22 mouse cellular contexts compared by ENCODE assay signal in the genomic region with DNA sequence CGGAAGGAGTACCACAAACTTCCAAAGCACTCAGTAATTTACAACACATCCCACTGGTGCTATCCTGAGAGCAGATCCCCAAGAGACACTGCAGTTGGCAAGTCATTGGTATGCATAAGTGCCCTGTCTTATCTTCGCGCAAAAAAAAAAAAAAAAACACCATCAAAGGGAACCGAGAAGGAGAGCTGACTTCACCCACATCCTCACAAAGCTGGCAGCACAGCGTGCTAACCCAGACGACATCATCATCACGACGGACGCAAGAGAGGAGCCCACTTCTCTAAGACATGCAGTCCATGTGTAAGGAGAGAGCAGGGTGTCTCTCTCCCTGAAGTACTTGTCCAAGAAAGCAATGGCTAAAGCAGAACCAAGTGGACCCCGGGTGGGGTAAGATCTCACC.
DNase-seq lines count a peak whose midpoint lies in the region; ATAC-seq and TF ChIP-seq lines count a peak whose summit lies in the region.
"Had no signal": no experiment of that assay in that cellular context is flagged by ENCODE, and none has a peak within 500 bp of the region (broad histone marks: within the 10 kb centered on the region; RNA-seq: fewer than 3 reads in every experiment).

No protein-coding gene starts in this region.

- H3K27ac ChIP-seq in thymus, adult 2 months (ENCODE audit: control insufficient read depth, insufficient read depth, low read length): no peak overlapping the region
- no peak overlapping the region for H3K27ac ChIP-seq in kidney, adult 2 months (ENCODE audit: insufficient read depth, low read depth, low read length)
- H3K27ac ChIP-seq: embryonic facial prominence, embryonic 12.5 days; heart, embryonic 13.5 days; limb, embryonic 15.5 days; liver, embryonic 15.5 days; stomach, postnatal 0 days had no signal

- no peak for TF ChIP-seq POLR2A in thymus, adult 2 months (IDR thresholded peaks at IDR 0.05; ENCODE audit: control insufficient read depth, extremely low read depth, insufficient read depth, low read length, poor library complexity)
- no peak for TF ChIP-seq POLR2A in kidney, adult 2 months (IDR thresholded peaks at IDR 0.05; ENCODE audit: low read depth, low read length)

- DNase-seq in thymus, postnatal 0 days (ENCODE audit: low spot score): peak; percentile 72
- DNase-seq in thymus, adult 2 months: no peak
- peak; percentile 36 for DNase-seq in T-cell, adult 2 months (ENCODE audit: low spot score)
- no peak for DNase-seq in kidney, adult 8-10 months
- no peak for DNase-seq in gastrocnemius, postnatal 14 days
- no peak for DNase-seq in kidney, adult 2 months
- DNase-seq: cerebellum, adult 9-10 months; heart, postnatal 36 days; kidney, adult 11 months; kidney, postnatal 10 days; retina, postnatal 1 day had no signal

- TF ChIP-seq CTCF in thymus, adult 2 months (IDR thresholded peaks at IDR 0.05; ENCODE audit: borderline replicate concordance, control insufficient read depth, extremely low read depth, insufficient read depth, low read length, poor library complexity): no peak
- TF ChIP-seq CTCF in kidney, adult 2 months (conservative IDR thresholded peaks at IDR 0.05; ENCODE audit: insufficient read depth, insufficient read length, low read depth, low read length): no peak

- H3K27me3 ChIP-seq in thymus, adult 2 months (ENCODE audit: control insufficient read depth, insufficient read depth, low read length): no peaks in the 10 kb centered on the region
- H3K27me3 ChIP-seq in kidney, adult 2 months (replicated peaks; ENCODE audit: control insufficient read depth, insufficient read depth, low read length): no peaks in the 10 kb centered on the region
- H3K27me3 ChIP-seq: embryonic facial prominence, embryonic 12.5 days; heart, embryonic 13.5 days; hindbrain, embryonic 15.5 days; limb, embryonic 15.5 days; liver, embryonic 15.5 days had no signal

- peak; percentile 9 for ATAC-seq in megakaryocyte progenitor cell, adult 5-6 weeks (replicated peaks; ENCODE audit: poor library complexity)
- ATAC-seq: forebrain, embryonic 14.5 days; lung, postnatal 0 days; midbrain, embryonic 16.5 days had no signal

- no peak overlapping the region for H3K4me3 ChIP-seq in thymus, adult 2 months (ENCODE audit: control insufficient read depth, insufficient read depth, low read length)
- no peak overlapping the region for H3K4me3 ChIP-seq in kidney, adult 2 months (ENCODE audit: insufficient read depth, low read depth, low read length)
- H3K4me3 ChIP-seq: embryonic facial prominence, embryonic 12.5 days; erythroblast, embryonic 14.5 days; heart, embryonic 13.5 days; hindbrain, embryonic 15.5 days; limb, embryonic 15.5 days; liver, embryonic 15.5 days had no signal

- H3K4me1 ChIP-seq in thymus, adult 2 months (replicated peaks; ENCODE audit: control insufficient read depth, insufficient read depth, low read length): peaks cover 29% of the 10 kb centered on the region
- no peaks in the 10 kb centered on the region for H3K4me1 ChIP-seq in kidney, adult 2 months (ENCODE audit: control insufficient read depth, insufficient read depth, low read length)
- H3K4me1 ChIP-seq: embryonic facial prominence, embryonic 12.5 days had no signal

- no peaks in the 10 kb centered on the region for H3K36me3 ChIP-seq in thymus, adult 2 months (ENCODE audit: control insufficient read depth, insufficient read depth, low read length)
- no peaks in the 10 kb centered on the region for H3K36me3 ChIP-seq in kidney, adult 2 months (ENCODE audit: control insufficient read depth, insufficient read depth, low read length)
- H3K36me3 ChIP-seq: embryonic facial prominence, embryonic 12.5 days; heart, embryonic 13.5 days; hindbrain, embryonic 15.5 days; limb, embryonic 15.5 days; liver, embryonic 15.5 days had no signal

- WGBS in thymus, adult 2 months: 26% methylated on average over 10 of the region's 10 CpGs
- 77% methylated on average over 10 of the region's 10 CpGs for WGBS in kidney, adult 2 months

- intact Hi-C loops in gastrocnemius, postnatal 14 days (cut with DNase I; ENCODE audit: low total_unique reads): no loop called here

Comparison
In these comparisons a context has a peak if more than half of its experiments do, and no peak if none do; other contexts are left out.
1. DNase-seq: peak in thymus, postnatal 0 days (single experiment) and T-cell, adult 2 months (single experiment); none in thymus, adult 2 months (single experiment), kidney, adult 8-10 months (0 of 2), gastrocnemius, postnatal 14 days (single experiment) and kidney, adult 2 months (single experiment).